Mouse (Mus musculus) right cerebral cortex, postnatal 10 days (tissue): ENCODE results near the gene Slc4a4.

Source experiments
- DNase-seq, 2 experiments: peaks; one replicate each; pipeline ENCODE4 v3.0.0; 2021; ENCODE audit warnings: low spot score in 2 of 2

Gene Slc4a4

DNA sequence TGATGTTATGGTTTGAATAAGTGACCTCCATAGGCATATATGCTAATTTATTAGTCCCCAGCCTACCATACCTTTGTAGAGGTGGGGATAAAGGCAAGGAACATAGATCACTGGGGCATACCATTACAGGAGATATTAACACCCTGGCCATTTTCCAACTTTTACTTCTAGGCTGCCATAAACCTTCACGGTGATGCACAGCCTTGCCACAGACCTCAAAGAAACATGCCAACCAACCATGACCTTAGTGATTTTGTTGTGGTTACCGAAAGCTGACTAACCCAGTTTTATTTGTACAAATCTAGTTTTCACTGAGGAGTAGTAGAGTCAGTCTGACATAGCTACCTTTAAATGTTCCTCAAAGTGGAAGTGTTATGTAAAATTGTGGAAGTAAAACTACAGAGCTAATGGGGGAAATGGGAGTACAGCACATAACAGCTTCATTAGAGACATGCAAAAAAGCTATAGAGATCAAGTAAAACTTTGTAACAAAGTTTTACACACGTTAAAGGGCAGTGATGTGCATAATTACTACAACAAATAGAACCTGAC, 393.8 kb downstream of the Slc4a4 start:
- DNase-seq, result no peak
